Mouse (Mus musculus): ENCODE results near the gene Tmem123. TPM values are rescaled to one million over a fixed set of nuclear protein-coding genes. Genes with fewer than 3 reads are reported as not detected.

The Tmem123 gene
- polyA plus RNA-seq, 1 experiment from 2014 or later: 122 TPM

DNA sequence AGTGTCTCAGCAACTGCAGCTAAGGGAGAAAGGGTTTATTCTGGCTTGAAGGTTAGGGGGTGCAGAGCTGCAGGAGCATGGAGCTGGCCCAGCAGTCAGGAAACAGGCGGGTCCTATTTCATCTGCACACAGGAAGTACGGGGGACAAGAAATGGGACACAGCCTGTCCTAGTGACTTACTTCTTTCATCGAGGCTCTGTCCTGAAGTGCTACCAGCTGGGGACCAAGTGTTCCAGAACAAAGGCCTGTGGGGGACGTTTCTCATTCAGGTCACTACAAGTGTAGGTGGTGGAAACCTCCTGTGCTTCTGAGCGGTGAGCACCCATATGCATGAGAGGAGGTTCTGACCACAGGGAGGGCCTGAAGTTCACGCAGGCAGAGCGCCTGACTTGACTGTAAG, 14.9 kb downstream of the Tmem123 start:
- no peaks in the 10 kb centered on the region for H3K9me3 ChIP-seq (ENCODE audit: control insufficient read depth, low read length)
- 78% methylated on average over 7 of the region's 7 CpGs for WGBS
- H3K27me3 ChIP-seq (ENCODE audit: control insufficient read depth, insufficient read depth, low read length): no peaks in the 10 kb centered on the region
- H3K4me3 ChIP-seq (ENCODE audit: low read depth, low read length): no peak overlapping the region
- H3K36me3 ChIP-seq (ENCODE audit: control insufficient read depth, insufficient read depth, low read length): no peaks in the 10 kb centered on the region; the same call in 1 of the 2 replicates
- H3K27ac ChIP-seq (ENCODE audit: low read depth, low read length): no peak overlapping the region
- no peak for DNase-seq (ENCODE audit: low spot score)
- H3K4me2 ChIP-seq (ENCODE audit: low read depth, low read length, severe bottlenecking): no peak overlapping the region
- no peaks in the 10 kb centered on the region for H3K4me1 ChIP-seq (replicated peaks; ENCODE audit: control insufficient read depth, insufficient read depth, low read length)
- no peak overlapping the region for H3K9ac ChIP-seq (ENCODE audit: low read length)
- no peak for ATAC-seq (replicated peaks; ENCODE audit: low FRiP score)

DNA sequence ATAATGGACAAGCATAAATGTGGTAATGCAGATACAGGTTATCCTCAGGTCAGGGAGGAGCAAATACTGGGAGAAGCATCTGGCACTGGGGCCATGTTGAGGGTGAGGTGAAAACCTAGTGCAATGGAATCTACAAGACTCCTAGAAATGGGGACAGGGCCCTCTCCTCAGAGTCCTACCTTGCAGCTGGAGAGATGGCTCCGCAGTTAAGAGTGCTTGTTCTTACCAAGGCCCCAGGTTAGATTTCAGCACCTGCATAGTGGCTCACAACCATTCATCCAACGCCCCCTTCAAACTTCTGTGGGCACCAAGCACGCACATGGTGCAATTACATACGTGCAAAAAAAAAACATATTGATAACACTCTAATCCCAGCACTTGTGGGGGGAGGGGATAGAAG, 15.9 kb downstream of the Tmem123 start:
- no peaks in the 10 kb centered on the region; the same call in 1 of the 2 replicates for H3K4me1 ChIP-seq (replicated peaks; ENCODE audit: control insufficient read depth, insufficient read depth, low read length)
- no peaks in the 10 kb centered on the region for H3K27me3 ChIP-seq (ENCODE audit: control insufficient read depth, insufficient read depth, low read length)
- ATAC-seq (replicated peaks; ENCODE audit: low FRiP score) (no peak), DNase-seq (ENCODE audit: low spot score) (no peak)
- no peak overlapping the region for H3K4me2 ChIP-seq (ENCODE audit: low read depth, low read length, severe bottlenecking)
- H3K9ac ChIP-seq (ENCODE audit: low read length): no peak overlapping the region
- H3K4me3 ChIP-seq (ENCODE audit: low read depth, low read length): no peak overlapping the region
- no peaks in the 10 kb centered on the region; the same call in 1 of the 2 replicates for H3K36me3 ChIP-seq (ENCODE audit: control insufficient read depth, insufficient read depth, low read length)
- WGBS: 92% methylated on average over 4 of the region's 4 CpGs
- no peak overlapping the region for H3K27ac ChIP-seq (ENCODE audit: low read depth, low read length)
- no peaks in the 10 kb centered on the region for H3K9me3 ChIP-seq (ENCODE audit: control insufficient read depth, low read length)

DNA sequence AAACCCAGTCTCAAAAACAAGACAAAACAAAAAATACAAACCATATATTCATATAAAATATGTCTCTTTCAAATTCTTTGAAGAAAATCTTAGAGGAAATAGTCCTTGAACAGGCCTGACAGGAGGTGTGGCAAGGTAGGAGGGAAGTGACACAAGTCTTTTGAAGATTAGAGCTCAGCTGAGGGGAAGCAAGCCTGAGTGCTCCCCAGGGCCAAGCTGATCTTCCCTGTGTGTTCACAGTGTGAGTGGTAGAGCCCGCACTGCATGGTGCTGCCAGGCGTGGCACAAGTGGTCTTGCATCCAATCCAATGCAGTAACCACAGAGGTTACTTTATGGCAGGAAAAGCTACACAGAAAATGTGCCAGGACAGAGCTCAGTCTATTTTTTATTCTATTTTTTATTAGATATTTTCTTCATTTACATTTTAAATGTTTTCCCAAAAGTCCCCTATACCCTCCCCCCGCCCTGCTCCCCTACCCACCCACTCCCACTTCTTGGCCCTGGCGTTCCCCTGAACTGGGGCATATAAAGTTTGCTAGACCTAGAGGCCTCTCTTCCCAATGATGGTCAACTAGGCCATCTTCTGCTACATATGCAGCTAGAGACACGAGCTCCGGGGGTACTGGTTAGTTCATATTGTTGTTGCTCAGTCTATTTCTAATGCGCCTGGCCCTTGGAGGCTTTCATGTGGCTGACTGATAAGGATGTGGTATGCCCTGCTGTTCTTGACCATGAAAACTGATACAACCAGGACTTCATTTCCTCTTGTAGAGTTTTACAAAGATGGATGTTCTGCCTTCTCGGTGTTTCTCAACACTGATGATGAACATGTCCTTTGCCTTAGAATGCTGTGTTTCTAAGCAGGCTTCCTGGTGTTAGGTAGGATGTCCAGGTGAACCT, 16.7 kb downstream of the Tmem123 start:
- 93% methylated on average over 8 of the region's 8 CpGs for WGBS
- H3K4me3 ChIP-seq (ENCODE audit: low read depth, low read length): no peak overlapping the region
- H3K4me1 ChIP-seq (replicated peaks; ENCODE audit: control insufficient read depth, insufficient read depth, low read length): no peaks in the 10 kb centered on the region; the same call in 1 of the 2 replicates
- no peak overlapping the region for H3K27ac ChIP-seq (ENCODE audit: low read depth, low read length)
- no peak overlapping the region for H3K4me2 ChIP-seq (ENCODE audit: low read depth, low read length, severe bottlenecking)
- H3K9ac ChIP-seq (ENCODE audit: low read length): no peak overlapping the region
- H3K27me3 ChIP-seq (ENCODE audit: control insufficient read depth, insufficient read depth, low read length): no peaks in the 10 kb centered on the region
- DNase-seq (ENCODE audit: low spot score) (no peak), ATAC-seq (replicated peaks; ENCODE audit: low FRiP score) (no peak)
- no peaks in the 10 kb centered on the region; the same call in 1 of the 2 replicates for H3K36me3 ChIP-seq (ENCODE audit: control insufficient read depth, insufficient read depth, low read length)
- H3K9me3 ChIP-seq (ENCODE audit: control insufficient read depth, low read length): no peaks in the 10 kb centered on the region

DNA sequence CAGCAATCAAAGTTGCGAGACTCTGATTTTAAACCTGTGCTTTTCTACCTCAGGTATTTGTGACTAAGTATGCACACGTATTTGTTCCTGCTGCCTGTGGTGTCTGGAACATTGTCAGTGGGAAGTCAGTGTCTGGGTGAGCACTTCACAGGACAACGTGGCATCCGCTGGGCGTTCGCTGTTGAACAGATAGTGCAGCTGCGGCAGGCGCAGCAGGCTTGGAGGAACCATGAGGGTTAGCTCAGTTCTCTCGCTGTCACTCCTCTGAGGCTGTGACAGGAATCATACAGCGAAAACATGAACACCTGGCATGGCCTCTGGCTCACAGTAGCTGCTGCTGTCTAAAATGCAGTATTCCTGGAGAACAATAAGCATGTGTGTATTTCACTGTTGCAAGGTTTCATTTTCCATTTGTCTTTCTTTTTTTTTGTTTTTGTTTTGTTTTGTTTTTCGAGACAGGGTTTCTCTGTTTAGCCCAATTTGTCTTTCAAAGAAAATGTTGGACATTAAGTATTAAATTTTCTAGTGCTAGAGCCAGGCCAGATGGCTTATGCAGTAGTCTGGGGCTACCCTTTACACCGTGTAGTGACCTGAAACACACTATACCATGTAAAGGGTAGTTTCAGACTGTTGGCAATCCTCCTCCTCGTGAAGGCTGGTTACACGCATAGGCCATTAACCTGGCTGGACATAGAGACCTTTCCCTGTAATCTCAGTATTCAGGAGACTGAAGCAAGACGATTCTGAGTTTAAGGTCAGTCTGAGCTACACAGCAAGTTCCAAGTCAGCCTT, 20.2 kb downstream of the Tmem123 start:
- no peaks in the 10 kb centered on the region; the same call in 1 of the 2 replicates for H3K4me1 ChIP-seq (replicated peaks; ENCODE audit: control insufficient read depth, insufficient read depth, low read length)
- no peak for DNase-seq (ENCODE audit: low spot score)
- 84% methylated on average over 15 of the region's 15 CpGs for WGBS
- H3K9ac ChIP-seq (ENCODE audit: low read length): no peak overlapping the region; the same call in 1 of the 2 replicates
- H3K4me2 ChIP-seq (ENCODE audit: low read depth, low read length, severe bottlenecking): no peak overlapping the region
- peak overlapping the region; percentile 25; the same call in 1 of the 2 replicates for H3K27ac ChIP-seq (ENCODE audit: low read depth, low read length)
- no peak for ATAC-seq (replicated peaks; ENCODE audit: low FRiP score)
- no peak overlapping the region for H3K4me3 ChIP-seq (ENCODE audit: low read depth, low read length)
- H3K36me3 ChIP-seq (ENCODE audit: control insufficient read depth, insufficient read depth, low read length): no peaks in the 10 kb centered on the region; the same call in 1 of the 2 replicates
- no peaks in the 10 kb centered on the region for H3K27me3 ChIP-seq (ENCODE audit: control insufficient read depth, insufficient read depth, low read length)
- no peaks in the 10 kb centered on the region for H3K9me3 ChIP-seq (ENCODE audit: control insufficient read depth, low read length)

DNA sequence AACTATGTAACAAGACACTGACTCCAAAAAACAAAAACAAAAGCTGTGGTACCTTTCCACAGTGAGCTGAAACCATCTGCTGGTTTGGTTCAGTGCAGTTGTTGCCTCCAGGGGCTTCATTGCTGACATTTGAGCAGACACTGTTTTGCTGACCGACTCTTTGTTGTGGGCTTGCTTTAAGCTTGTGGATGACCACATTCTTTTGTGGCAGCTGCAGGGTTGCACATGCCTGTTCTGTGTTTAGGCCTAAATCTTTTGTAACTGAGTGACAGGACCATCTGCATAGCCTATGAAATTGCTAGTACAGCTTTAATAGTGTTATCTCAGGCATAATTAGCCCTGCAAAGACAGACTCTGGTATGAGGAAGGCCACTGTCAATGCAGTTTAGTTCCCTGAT, 20.8 kb downstream of the Tmem123 start:
- ATAC-seq (replicated peaks; ENCODE audit: low FRiP score): peak; percentile 60; the same call in 1 of the 2 replicates

DNA sequence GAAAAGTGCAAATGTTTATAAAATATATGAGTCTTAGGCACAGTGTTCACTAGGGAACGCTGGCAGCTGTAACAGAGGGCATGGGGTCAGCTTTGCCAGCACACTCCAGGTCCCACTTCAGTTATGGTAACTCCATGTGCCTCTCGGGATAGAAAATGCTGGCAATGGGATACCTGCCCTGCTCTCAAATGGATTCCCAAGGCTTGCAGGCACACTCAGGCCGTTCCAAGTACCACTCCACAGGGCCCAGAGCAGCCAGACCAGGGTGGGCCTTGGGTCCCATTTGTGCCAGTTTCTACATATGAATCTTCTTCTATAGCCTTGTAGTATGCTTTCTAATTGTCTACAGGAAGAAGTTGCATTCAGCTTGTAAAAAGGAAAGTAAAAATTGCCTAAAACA, 21.6 kb downstream of the Tmem123 start:
- no peak for ATAC-seq (replicated peaks; ENCODE audit: low FRiP score)
- H3K9me3 ChIP-seq (ENCODE audit: control insufficient read depth, low read length): no peaks in the 10 kb centered on the region
- no peaks in the 10 kb centered on the region; the same call in 1 of the 2 replicates for H3K36me3 ChIP-seq (ENCODE audit: control insufficient read depth, insufficient read depth, low read length)
- no peak overlapping the region for H3K27ac ChIP-seq (ENCODE audit: low read depth, low read length)
- H3K4me1 ChIP-seq (replicated peaks; ENCODE audit: control insufficient read depth, insufficient read depth, low read length): no peaks in the 10 kb centered on the region; the same call in 1 of the 2 replicates
- 79% methylated on average over 3 of the region's 3 CpGs for WGBS
- H3K9ac ChIP-seq (ENCODE audit: low read length): no peak overlapping the region
- no peaks in the 10 kb centered on the region for H3K27me3 ChIP-seq (ENCODE audit: control insufficient read depth, insufficient read depth, low read length)
- no peak overlapping the region for H3K4me3 ChIP-seq (ENCODE audit: low read depth, low read length)
- no peak for DNase-seq (ENCODE audit: low spot score)
- H3K4me2 ChIP-seq (ENCODE audit: low read depth, low read length, severe bottlenecking): no peak overlapping the region

More for the DNA sequence above, 20.8 kb downstream of the Tmem123 start:
- no peak for DNase-seq (ENCODE audit: low spot score)
- H3K4me2 ChIP-seq (ENCODE audit: low read depth, low read length, severe bottlenecking): no peak overlapping the region
- H3K36me3 ChIP-seq (ENCODE audit: control insufficient read depth, insufficient read depth, low read length): no peaks in the 10 kb centered on the region; the same call in 1 of the 2 replicates
- H3K4me3 ChIP-seq (ENCODE audit: low read depth, low read length): no peak overlapping the region
- WGBS: 37% methylated on average over 1 of the region's 1 CpGs
- no peaks in the 10 kb centered on the region for H3K9me3 ChIP-seq (ENCODE audit: control insufficient read depth, low read length)
- peak overlapping the region; percentile 25; the same call in 1 of the 2 replicates for H3K27ac ChIP-seq (ENCODE audit: low read depth, low read length)
- H3K4me1 ChIP-seq (replicated peaks; ENCODE audit: control insufficient read depth, insufficient read depth, low read length): no peaks in the 10 kb centered on the region; the same call in 1 of the 2 replicates
- H3K9ac ChIP-seq (ENCODE audit: low read length): no peak overlapping the region
- H3K27me3 ChIP-seq (ENCODE audit: control insufficient read depth, insufficient read depth, low read length): no peaks in the 10 kb centered on the region

DNA sequence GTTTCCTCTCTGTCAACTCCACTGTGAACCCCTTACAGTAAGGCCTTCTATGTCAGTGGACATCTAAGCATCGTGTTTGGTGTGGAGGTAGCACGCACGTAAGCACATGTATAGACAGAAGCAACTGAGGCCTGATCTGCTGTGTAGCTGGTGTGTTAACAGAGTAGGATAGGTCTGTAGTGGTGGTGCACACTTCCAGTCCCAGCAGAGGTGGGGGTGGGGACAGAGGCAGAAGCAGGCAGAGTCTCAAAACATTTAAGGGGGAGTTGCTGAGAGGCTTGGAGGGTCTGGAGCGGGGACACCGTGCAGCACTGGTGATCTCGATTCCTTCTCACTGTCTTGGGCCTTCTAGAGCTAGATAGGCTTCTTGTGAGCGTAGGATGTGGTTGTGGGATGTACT, 22.2 kb downstream of the Tmem123 start:
- 90% methylated on average over 7 of the region's 7 CpGs for WGBS
- no peak for ATAC-seq (replicated peaks; ENCODE audit: low FRiP score)

DNA sequence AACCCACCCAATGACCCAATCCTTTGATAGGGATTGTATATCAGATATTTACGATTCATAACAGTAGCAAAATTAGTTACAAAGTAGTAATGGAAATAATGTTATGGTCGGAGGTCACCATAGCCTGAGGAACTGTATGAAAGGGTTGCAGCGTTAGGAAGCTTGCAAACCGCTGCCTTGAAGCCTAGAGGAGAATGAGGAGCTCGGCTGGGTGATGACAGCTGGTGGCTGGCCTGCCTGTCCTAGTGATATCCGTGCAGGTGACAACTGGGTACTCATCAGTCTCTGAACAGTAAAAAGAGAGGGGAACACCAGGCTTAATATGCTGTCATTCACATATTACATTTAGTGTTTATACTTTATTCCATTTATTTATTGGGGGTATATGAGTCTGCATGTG, 24.6 kb downstream of the Tmem123 start:
- Histone ChIP-seq H3K27ac (ENCODE audit: low read depth, low read length) (no peak overlapping the region), H3K9me3 (ENCODE audit: control insufficient read depth, low read length) (no peaks in the 10 kb centered on the region), H3K4me1 (replicated peaks; ENCODE audit: control insufficient read depth, insufficient read depth, low read length) (no peaks in the 10 kb centered on the region; the same call in 1 of the 2 replicates), H3K27me3 (ENCODE audit: control insufficient read depth, insufficient read depth, low read length) (no peaks in the 10 kb centered on the region), H3K36me3 (ENCODE audit: control insufficient read depth, insufficient read depth, low read length) (no peaks in the 10 kb centered on the region; the same call in 1 of the 2 replicates), H3K4me3 (ENCODE audit: low read depth, low read length) (no peak overlapping the region), H3K4me2 (ENCODE audit: low read depth, low read length, severe bottlenecking) (no peak overlapping the region), H3K9ac (ENCODE audit: low read length) (no peak overlapping the region)
- ATAC-seq (replicated peaks; ENCODE audit: low FRiP score) (no peak), DNase-seq (ENCODE audit: low spot score) (no peak)
- 85% methylated on average over 6 of the region's 6 CpGs for WGBS

More for the DNA sequence above, 22.2 kb downstream of the Tmem123 start:
- Histone ChIP-seq H3K4me2 (ENCODE audit: low read depth, low read length, severe bottlenecking) (no peak overlapping the region), H3K9me3 (ENCODE audit: control insufficient read depth, low read length) (no peaks in the 10 kb centered on the region), H3K4me3 (ENCODE audit: low read depth, low read length) (no peak overlapping the region), H3K27me3 (ENCODE audit: control insufficient read depth, insufficient read depth, low read length) (no peaks in the 10 kb centered on the region), H3K27ac (ENCODE audit: low read depth, low read length) (no peak overlapping the region), H3K36me3 (ENCODE audit: control insufficient read depth, insufficient read depth, low read length) (no peaks in the 10 kb centered on the region; the same call in 1 of the 2 replicates), H3K4me1 (replicated peaks; ENCODE audit: control insufficient read depth, insufficient read depth, low read length) (no peaks in the 10 kb centered on the region; the same call in 1 of the 2 replicates), H3K9ac (ENCODE audit: low read length) (no peak overlapping the region)
- no peak for DNase-seq (ENCODE audit: low spot score)
